Mouse (Mus musculus) heart, postnatal 14 days (tissue): ENCODE measurements around the gene Pycr1. TPM values are rescaled to one million over a fixed set of nuclear protein-coding genes. Genes with fewer than 3 reads are reported as not detected.
"Not testable (repeated sequence)": the region's sequence is repeated elsewhere in the genome, so short reads cannot be mapped to it uniquely, and the experiment has no call there.

Experiments used
- DNase-seq, 2 experiments: peaks; one replicate each; pipeline ENCODE4 v3.0.0; 2021 to 2022
- intact Hi-C: fragments of 180-260 bp; cut with DNase I; formaldehyde crosslinking; loops from one replicate; pipeline ENCODE4 v1.15.1; 2025
- long read RNA-seq, 2 experiments: library from polyadenylated mRNA; stranded (forward); transcript quantifications; one replicate each; pipeline ENCODE4 v2.0.0; 2021
- total RNA-seq, 2 experiments: library from RNA; stranded (reverse); gene quantifications; 2 replicates each; pipeline ENCODE4 v1.2.3; 2021

Pycr1 gene
- 1 to 10 TPM; 1.9 to 2.1 TPM for total RNA-seq
- long read RNA-seq, experiment 1, partial matches to known transcripts, result 0 of 3 reads
- long read RNA-seq, experiment 1, other reads (novel, unspliced or antisense), result 0 of 3 reads
- long read RNA-seq, experiment 2, partial matches to known transcripts, result 3 of 7 reads
- long read RNA-seq, experiment 2, other reads (novel, unspliced or antisense), result 1 of 7 reads

DNA sequence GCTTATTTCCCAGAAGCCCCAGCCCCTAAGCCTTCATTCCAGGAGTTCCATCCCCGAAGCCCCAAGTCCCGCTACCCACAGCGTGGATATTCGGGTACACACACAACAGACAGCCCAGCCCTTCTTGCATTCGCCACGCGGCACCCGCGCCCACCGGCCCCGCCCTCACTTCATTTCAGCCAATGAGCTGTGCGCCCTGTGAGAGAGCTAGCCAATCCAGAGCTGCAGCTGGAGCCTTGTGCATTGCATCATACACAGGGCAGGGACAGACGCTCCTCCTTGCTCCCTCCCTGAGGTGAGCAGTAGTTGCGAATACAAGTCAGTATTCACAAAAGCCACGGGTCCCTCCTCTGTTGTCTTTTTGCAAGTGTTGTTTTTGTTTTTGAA, at the start of gene Pycr1:
Gene Pycr1, minus strand, starts transcription at position 169 of the 387 bp plus-strand sequence.
- intact Hi-C loops, result no loop called here
- peak; percentile 92 to 94 for DNase-seq

- peak in 1 of 2 experiments; percentile 34 for DNase-seq
- intact Hi-C loops, result no loop called here
Measured at GRCm38 (mm10) chr11:120692471-120693011, 49.0 kb upstream of the Pycr1 start.

GRCm38 (mm10) chr11:120689365-120689764, 45.8 kb upstream of the Pycr1 start:
- intact Hi-C loops, result no loop called here
- DNase-seq, result no peak

GRCm38 (mm10) chr11:120686650-120687272, 43.2 kb upstream of the Pycr1 start:
- DNase-seq, result no peak
- intact Hi-C loops, result no loop called here

GRCm38 (mm10) chr11:120684660-120685059, 41.1 kb upstream of the Pycr1 start:
- intact Hi-C loops, result no loop called here
- no peak for DNase-seq

DNA sequence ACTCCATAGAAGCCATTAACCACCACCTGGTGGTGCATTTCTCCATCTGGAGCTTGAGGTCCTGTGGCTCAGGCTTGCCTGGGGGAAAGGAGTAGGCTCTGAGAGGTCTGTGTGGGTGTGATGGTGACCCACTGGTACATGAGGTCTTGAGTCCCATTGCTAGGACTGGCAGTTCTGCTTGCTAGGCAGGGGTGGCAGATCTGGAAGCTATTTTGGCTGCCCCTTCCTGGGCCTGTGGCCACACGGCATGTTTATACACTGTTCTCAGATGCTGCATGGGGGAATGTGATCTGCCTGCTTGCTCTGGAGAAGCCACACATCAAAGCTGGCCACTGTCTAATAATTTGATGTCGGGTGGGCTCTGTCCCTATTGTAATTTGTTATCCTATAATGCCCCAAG, 40.5 kb upstream of the Pycr1 start:
- intact Hi-C loops, result no loop called here
- no peak for DNase-seq

GRCm38 (mm10) chr11:120683536-120683935, 40.0 kb upstream of the Pycr1 start:
- no peak for DNase-seq
- intact Hi-C loops, result no loop called here

GRCm38 (mm10) chr11:120682683-120683082, 39.1 kb upstream of the Pycr1 start:
- intact Hi-C loops, result no loop called here
- DNase-seq, result no peak

DNA sequence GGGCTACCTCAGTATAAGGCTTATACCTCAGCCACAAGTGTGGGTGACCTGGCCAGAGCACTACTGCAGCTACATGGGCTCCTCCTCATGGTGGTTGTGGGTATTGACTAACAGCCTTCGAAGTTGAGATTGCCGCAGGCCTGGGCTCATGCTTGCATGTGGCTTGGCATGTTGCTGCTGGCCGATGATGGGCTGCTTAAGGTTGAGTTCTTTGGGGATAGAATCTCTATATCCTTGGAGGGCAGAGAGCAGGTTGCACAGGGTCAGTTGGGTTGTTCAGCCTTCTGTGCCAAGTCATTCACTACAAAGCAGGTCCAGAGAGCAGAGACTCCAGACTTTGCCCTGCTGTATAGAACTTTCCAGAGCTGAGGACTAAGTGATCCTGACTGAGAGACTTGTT, 36.3 kb upstream of the Pycr1 start:
- intact Hi-C loops, result no loop called here
- DNase-seq, result peak; percentile 30 to 49

- no peak for DNase-seq
- intact Hi-C loops, result no loop called here
Measured at GRCm38 (mm10) chr11:120676951-120677350, 33.4 kb upstream of the Pycr1 start.

DNA sequence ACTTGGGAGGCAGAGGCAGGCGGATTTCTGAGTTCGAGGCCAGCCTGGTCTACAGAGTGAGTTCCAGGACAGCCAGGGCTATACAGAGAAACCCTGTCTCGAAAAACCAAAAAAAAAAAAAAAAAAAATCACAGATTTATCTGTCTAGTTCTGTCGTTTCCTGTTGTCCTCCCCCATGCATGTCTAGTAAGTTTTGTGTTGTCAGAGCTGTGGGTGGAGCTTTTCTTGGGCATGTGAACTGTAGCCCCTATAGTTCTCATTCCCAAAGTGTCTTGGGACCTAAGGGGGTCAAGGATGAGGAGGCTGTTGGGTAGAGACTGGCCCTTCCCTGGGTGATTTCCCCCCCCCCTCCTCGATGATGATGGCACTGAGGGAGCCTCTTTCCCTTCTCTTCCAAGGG, 32.3 kb upstream of the Pycr1 start:
- intact Hi-C loops, result loop anchor here (2.0 kb wide), 1 partner anchor 51 kb away; the partner anchor contains the start of gene Sirt7

GRCm38 (mm10) chr11:120673594-120674122, 30.1 kb upstream of the Pycr1 start:
- intact Hi-C loops, result loop anchor here (2.0 kb wide), 1 partner anchor 49 kb away; the partner anchor contains the start of gene Sirt7
- no peak for DNase-seq

More for the DNA sequence above, 32.3 kb upstream of the Pycr1 start:
- not testable (repeated sequence) for DNase-seq

DNA sequence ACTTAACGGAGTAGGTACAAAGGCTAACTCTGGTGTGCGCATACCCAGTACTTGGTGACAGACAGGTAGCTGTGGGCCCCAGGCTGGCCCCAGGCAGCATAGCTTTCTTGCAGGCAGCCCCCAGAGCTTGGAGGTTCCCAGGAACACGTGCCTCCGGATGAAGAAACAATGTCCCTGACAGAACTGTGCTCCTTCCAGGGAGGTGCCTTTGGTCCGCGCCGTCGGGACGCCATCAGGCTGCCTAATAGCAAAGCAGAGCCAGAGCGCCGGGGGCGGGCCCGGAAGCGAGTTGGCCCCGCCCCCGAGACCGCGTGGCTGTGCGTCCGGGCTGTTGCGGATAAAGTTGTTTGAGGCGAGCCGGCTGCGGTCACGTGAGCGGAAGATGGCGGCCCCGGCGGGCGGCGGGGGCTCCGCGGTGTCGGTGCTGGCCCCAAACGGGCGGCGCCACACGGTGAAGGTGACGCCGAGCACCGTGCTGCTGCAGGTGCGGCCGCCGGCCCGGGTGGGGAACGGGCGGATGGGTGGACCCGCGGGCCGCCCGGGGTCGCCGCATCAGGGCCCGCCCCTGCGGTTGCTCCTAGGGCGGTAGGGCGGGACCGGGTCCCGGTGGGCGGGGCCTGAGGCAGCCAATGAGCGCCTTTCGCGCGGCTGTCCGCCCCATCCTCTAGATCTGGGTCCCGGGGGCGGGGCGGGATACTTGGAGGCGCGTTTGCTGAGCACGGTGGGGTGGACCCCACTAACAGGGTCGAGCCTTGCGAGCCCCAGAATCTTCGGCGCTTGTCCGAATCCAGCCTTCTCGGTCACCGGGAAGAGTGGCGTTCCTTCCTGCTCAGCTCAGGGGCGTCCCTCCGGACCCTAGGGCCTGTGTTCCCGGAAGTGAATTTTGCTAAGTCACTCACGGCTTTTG, 29.4 kb upstream of the Pycr1 start, which contains the start of gene Aspscr1:
Gene Aspscr1, plus strand, starts transcription at position 287 of the 907 bp plus-strand sequence.
- DNase-seq, result peak; percentile 96 to 97
- intact Hi-C loops, result no loop called here

DNA sequence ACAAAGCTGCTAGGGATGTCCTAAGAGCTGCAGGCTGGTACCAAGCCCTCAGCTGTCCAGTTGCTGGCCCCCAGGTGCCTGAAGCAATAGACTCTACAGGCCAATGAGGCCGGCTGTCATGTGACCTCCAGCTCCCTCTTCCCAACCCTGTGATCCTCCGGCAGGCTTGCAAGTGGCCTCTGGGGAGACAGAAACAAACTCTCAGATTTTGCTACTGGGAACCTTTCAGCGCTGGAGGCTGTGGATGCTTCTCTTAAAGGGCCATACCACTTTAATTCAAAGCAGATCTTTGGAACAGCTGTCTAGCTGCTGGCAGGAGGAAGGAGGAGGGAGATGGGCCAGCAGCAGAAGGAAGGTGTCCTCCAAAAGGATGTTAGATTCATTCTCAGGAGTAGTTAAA, 23.0 kb upstream of the Pycr1 start:
- DNase-seq, result peak in 1 of 2 experiments; percentile 12
- intact Hi-C loops, result no loop called here

- DNase-seq, result peak; percentile 76 to 82
- intact Hi-C loops, result no loop called here
Measured at GRCm38 (mm10) chr11:120665406-120665805, 21.8 kb upstream of the Pycr1 start.

DNA sequence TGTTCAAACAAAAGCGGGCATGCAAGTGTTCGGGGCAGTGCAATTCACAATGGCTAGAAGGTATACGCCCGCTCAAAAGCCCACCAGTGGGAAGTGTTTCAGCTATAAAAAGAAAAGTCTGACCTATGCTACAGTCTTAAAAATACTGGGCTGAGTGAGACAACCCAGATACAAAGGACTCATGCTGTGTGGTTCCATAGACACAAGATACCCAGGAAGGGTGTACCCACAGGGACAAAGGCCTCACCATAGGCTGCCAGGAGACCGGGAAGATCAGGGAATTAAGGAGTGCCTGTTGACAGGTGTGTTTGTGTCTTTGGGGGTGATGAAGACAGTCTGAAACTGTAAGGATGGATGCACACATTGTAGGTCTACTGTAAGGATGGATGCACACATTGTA, 20.1 kb upstream of the Pycr1 start:
- DNase-seq, result no peak

DNA sequence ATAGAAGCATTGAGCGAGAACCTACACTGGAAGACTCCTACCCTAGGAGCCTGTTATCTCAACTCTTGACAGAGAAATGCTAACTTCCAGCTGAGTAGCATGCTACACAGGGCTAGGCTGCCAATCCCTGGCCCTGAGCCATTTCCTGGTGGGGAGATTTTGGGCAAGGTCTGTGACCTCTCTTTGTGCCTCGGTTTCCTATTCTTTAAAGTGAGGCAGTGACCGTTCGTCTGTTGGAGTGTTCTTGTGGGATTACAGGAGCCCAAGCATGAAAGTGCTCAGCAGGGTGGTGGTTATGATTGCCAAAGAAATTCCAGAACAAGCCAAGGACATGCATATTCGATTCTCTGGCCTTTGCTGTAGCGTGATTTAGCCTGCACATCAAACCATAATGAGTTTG, 19.2 kb upstream of the Pycr1 start:
- intact Hi-C loops, result no loop called here
- no peak for DNase-seq

More for the DNA sequence above, 20.1 kb upstream of the Pycr1 start:
- intact Hi-C loops, result no loop called here

DNA sequence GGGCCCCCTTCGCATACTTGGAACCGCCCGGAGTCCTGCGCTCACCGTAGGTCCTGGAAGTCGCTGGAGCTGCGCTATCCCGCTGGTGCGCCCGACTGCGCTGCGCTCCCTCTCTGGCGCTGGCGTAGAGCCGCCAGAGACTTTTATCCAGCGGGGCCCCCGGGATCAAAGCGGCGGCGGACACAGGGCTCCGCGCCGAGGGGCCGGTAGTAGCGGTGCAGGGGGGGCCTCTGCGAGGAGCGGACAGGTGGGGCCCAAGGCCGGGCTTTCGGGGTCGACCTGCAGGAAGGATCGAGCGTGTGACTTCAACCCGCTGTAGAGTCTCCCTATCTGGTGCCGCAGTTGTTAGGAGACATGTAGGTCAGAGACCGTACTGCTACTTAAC, 17.5 kb upstream of the Pycr1 start, which contains the start of gene Notum:
Gene Notum, minus strand, starts transcription at position 100 of the 385 bp plus-strand sequence.
- intact Hi-C loops, result no loop called here
- DNase-seq, result no peak

GRCm38 (mm10) chr11:120660301-120661075, 16.9 kb upstream of the Pycr1 start:
- intact Hi-C loops, result no loop called here
- DNase-seq, result peak; percentile 48 to 57
